Mouse (Mus musculus): ENCODE data around the gene Frrs1. TPM values are rescaled to one million over a fixed set of nuclear protein-coding genes. Genes with fewer than 3 reads are reported as not detected.

The Frrs1 gene
- total RNA-seq, 2 experiments from 2014 or later, result 3.7 to 4.2 TPM

Other genes starting within 250 kb of the Frrs1 start
- 1 to 10 TPM; 4.8 to 5.5 TPM for gene Trmt13, start 244.9 kb upstream of the Frrs1 start, total RNA-seq (2021)
- gene Mfsd14a, start 196.8 kb upstream of the Frrs1 start, total RNA-seq (2021), result 10 to 100 TPM; 11.6 to 12.1 TPM
- gene Gm43191, start 178.2 kb upstream of the Frrs1 start, total RNA-seq (2021), result not detected
- gene Slc35a3, start 146.6 kb upstream of the Frrs1 start, total RNA-seq (2021), result 1 to 10 TPM; 6.9 to 7.0 TPM
- gene Agl, start 51.3 kb upstream of the Frrs1 start, total RNA-seq (2021), result 100 to 1,000 TPM; 558 to 691 TPM
- not detected for gene 4930455H04Rik, start 108.8 kb downstream of the Frrs1 start, total RNA-seq (2021)
- 10 to 100 TPM; 16.8 to 26.3 TPM for gene Palmd, start 109.5 kb downstream of the Frrs1 start, total RNA-seq (2021)

Data from gastrocnemius, postnatal 25 days (tissue).